Mouse (Mus musculus) adrenal gland, postnatal 10 days (tissue): ENCODE measurements at regions not wholly inside any gene's neighbourhood (a gene's known extent, or its start where the extent isn't known, plus 50 kb on each side); places are given as distances from the start of the nearest gene placed in this dataset.

Source experiments
- DNase-seq: peaks from one replicate; pipeline ENCODE4 v3.0.0; 2021; ENCODE audit warnings: mixed read lengths

DNA sequence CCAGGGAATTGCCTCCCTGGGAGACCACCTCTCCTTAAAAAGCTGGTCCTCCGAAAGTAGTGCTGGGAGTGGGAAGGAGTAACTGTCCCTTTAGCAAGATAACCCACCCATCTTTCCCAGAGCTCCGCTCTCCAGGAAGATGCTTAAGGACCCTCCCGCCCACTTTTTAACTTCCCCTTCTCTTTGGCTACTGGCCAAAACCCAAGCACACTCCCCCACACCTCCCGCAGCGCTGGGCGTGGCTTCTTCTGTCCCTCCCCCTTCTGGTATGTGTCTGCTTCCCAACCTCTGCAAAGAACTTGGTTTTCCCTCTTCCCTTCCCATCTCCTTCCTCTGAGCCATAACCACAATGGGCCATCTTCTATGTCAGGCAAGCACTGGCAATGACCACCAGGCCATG lies 85.4 kb downstream of the Rpap3 start:
- no peak for DNase-seq

DNA sequence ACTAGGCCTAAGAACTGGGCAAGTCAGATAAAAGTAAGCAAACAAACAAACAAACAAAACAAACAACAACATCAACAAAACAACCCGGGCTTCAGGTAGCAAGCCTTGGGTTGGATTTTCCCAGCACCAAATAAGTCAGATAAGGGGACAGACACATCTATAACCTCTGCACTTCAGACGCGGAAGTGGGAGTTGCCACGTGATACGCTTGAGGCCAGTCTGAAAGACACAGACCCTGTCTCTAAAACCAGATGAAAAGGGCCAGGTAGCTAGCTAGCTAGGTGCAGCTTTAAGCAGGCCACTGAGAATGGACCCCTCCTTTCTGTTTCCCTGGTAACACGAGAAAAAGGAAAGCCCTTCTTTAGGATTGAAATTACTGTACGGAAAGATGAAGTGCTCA lies 85.9 kb downstream of the Rpap3 start:
- DNase-seq: no peak

DNA sequence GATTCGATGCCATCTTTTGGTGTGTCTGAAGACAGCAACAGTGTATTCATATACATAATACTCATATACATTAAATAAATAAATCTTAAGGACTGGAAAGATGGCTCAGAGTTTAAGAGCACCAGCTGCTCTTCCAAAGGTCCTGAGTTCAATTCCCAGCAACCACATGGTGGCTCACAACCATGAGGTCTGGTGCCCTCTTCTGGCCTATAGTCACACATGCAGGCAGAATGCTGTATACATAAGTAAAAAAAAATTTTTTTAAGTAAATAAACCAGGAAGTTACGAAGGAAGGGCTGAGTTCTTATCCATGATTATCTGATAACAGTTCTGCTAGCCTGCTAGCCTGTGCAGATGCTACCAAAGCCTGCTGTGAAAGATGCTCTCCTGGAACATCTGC lies 93.3 kb downstream of the Rpap3 start:
- no peak for DNase-seq

DNA sequence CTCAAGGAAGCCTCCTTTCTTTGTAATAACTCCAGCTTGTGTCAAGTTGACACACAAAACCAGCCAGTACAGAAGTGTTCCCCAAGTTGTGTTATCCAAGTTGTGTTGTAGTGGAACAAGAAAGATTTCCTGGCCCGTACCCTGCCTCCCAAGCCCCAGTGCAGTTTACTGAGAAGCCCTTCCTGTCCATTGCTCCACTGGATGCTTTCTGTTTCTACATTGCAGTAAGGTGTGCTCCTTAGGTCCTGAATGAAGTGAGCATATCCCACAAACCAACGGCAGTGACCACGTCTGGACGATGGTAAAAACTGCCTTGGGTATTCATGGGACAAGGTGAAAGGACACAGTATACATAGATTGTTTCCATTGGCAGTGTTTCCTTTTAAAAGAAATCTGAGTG lies 94.9 kb downstream of the Rpap3 start:
- DNase-seq: no peak

DNA sequence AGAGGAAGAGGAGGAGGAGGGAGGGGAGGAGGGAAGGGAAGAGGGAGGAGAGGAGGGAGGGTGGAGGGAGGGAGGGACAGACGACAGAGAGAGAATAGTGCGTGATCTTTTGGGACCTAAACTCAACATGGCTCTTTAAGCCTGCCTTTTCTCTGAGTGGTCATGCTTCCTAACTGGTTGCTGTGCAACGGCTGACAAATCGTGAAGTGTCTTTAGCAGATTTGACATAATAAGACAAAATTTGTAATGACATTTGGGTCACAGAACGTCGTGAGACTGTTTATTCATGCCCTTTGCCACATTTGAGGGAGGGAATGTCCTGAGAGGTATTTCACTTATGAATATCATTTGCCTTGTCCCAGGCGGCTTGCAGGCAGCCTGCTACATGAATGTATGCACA lies 96.1 kb downstream of the Rpap3 start:
- no peak for DNase-seq

DNA sequence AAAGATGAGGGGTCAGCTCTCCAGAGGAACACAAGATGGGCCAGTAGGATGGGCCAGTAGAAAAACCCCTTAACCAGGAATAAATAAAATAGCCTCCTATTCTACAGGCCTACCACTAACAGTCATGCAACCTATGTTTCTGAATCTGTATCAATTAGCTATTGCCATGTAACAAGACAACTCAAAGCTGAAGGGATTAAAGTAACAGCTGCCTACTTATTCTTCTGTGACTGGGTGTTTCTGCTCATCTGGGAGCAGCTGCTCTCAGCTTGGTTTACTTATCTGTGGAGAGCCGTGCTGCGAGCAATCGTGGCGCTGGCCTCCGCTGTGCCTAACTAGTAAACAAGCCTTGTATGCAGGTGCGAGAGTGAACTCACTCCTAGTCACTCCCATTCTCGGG lies 97.0 kb downstream of the Rpap3 start:
- DNase-seq: no peak

DNA sequence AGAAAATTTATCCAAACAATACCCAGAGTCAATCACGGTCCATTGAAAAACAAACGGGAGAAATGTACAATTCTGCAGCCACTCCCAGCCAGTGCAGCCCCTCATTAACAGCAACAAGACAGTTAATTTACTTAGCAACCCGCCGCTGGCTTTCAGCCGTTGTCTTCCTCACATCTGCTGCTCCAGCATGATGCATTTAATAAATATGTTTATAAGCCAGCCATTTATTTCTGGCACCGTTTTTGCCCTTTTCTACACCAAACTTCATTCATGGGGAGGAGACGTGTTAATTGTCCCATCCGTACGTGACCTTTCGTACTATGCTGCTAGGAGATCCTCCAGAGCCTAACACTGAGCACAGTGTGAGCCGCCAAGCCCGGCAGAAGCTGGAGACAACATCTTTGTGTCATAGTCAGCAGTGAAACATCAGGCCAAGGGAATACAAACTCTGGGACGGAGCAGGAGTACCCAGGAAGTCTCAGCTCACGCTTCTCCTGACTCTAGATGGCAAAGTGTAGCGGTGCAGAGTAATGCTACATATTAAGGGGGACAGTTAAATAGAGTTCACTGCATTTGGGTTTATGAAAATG lies 97.9 kb downstream of the Rpap3 start:
- DNase-seq: no peak

DNA sequence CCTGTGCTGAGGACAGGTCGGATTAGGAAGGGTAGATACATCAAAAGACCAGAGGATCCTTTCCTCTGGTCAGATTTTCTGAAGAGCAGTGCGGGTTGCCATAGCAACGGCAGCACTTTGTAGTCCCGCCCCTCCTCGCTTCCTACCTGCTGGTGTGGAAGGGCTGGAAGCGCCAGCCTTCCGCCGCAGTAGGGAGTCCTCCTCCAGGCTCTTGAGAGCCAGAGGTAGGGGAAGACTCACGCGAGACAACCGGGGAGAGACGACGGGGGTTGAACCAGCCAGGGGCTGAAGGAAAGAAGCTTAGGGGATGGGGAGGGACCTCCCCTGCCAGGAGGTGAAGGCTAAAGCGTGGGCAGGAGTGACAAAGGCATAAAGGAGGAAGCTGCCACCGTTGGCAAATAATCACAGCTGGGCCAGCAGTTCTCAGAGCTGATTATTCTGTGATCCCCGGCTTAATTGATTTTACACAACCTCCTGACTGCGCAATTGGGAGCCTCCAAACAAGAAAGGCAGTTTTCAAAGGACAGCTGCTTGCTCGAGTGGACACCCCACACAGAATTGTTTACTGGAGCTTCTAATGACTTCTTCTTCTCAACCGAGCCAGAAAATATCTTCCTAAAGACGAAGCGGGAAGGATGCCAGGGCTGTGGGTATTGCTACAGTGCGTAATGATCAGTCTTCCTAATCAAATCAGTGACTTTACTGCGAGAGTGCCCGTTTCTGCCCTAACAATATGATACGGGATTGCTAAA lies 98.8 kb downstream of the Rpap3 start:
- peak; percentile 63 for DNase-seq

DNA sequence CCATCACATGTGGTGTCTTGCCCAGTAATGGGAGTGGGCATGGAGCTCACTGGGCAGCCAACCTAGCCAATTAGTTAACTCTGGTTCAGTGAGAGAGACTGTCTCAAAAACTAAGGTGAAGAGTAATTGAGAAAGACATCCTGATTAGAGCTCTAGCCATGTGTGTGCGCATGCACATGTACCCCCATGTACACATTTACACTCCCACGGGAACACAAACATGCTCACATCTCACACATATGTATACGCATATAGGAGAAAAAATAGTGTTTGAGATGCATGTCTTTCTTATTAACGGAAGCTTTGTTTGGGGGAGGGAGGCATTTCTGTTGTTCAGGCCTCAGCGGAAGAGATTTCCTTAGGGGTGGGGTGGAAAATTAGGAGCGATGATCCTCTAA lies 99.4 kb downstream of the Rpap3 start:
- DNase-seq: no peak

DNA sequence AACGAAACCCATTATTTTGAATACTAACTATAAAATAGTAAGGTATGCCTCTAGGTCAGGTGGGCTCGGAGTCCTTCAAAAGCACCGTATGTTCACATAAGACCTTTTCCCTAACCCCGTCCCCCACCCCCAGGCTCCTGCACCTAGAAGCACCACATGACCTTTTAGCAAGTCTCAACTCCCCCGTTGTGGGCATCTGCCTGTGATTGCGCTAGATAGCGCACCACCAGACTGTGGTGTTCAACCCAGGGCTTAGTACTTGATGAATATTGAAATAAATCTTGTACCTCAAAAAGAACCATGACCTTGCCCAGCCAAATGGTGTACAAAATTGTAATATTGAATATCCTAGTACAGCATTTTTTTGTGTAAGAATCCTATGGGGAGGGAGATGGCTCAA lies 99.8 kb downstream of the Rpap3 start:
- no peak for DNase-seq

DNA sequence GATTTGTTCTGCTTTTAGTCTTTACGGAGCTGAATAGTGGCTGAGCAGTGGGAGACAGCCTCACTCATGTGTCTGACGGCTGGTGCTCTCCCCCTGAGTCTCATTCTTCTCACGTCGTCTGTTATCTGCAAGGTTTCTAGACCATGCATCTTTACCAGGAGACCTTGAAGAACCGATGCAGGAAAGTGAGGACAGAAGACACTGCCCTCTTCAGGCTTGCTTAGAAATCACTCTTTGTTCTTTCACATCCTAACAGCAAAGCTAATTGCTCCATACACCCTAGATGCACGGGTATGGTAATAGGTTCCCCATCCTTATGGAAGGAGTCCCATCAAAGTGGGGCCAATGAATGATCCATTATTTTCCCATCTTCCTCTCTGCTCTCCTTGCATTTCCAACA lies 102.1 kb downstream of the Rpap3 start:
- DNase-seq: no peak

DNA sequence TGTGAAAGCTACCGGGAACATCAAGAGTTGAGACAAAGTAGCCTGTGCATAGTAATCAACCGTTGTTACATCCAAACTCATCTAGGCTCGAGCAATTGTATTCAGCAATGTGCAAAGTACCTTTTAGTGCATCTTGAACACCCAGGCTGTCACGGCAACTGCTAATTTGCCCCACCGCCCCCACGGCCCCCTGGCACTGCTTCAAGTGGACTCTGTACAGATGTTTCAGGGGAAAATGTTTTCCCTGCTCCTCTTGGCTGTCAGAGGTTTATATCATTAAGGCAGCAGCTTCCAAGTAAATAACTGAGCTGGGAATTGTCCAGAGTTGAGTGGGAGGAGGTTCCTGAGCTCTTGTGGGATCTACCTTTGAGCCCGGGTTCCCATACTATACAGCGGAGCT lies 107.4 kb downstream of the Rpap3 start:
- no peak for DNase-seq

DNA sequence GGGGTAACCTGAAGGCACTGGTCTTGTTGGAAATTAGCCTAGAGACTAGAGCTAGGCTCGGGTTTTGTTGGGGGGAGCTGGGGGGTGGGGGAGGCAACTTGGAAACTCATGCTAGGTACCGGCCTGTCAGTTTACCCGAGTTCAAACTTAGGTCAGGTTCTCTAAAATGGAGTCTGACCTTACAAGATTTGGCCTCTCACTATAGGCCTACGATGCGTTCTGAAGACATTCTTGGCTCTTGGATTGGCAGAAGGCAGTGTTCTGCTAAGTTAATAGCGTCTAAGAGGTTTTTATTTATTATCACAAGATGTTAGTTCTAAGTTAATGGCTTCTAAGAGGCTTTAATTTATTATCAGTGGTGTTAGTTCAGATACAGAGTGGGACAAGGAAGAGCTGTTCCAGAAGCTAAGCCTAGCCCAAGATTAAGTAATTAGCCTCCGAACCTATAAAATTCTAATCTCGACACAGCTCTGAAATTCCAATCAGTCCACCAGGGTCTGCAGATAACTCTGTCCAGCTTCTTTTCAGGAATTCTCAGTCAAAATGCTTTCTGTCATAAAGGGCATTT lies 109.0 kb downstream of the Rpap3 start:
- DNase-seq: no peak

DNA sequence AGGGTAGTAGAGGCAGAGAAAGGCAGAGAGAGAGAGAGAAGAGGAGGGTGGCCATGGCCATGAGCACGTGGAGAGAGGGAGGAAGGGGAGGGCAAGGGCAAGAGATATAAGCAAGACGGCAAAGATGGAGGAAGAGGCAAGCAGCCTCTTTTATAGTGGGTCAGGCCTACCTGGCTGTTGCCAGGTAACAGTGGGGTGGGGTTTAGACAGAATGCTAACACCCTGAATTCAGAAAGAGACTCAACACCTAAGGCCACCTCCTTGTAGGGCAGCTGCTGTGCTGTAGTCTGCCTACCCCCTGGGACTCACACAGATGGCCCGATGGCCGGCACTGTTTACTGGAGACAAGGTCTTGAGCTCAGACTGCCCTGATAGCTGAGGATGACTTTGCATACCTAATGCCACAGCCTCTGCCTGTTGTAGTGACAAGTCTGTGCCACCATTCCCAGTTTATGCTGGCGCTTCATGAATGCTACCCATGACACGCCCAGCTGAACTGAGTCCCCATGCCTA lies 110.3 kb downstream of the Rpap3 start:
- no peak for DNase-seq

DNA sequence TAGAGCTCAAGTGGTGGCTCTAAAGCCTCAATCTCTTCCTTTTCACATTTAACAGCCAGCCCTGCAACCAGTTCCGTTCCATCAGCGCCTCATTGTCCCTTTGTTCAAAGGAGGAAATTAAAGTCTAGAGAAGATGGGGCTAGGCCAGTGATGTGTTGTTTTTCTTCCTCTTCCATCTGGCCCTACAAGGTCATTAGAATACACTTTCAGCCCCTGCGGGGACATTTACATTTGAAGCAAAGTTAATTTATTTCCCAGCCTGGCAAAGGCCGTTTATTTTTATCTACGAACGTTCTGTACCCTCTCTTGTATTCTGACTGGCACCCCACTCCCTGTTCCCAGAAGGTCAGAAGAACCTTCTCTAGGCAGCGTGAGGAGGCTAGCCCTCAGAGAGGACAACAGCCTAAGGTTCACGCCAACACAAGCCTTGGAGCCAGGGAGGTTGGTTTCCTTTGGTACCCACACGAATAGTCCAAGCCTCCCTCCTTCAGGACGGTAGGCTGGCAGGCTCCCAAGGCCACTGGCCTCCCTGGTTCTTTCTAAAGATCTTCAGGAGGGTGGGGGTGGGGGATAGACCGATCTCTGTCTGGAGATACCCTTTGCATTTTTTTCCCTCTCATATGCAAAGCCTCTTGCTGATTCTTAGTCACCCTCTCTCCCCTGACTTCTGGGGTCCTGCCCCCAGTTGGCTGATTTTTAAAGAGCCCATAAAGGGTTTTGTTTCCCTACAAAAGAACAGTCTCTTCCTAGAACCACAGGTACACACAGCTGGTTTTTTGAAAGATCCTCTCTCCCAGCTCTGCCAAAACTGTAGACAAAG lies 111.6 kb downstream of the Rpap3 start:
- peak; percentile 23 for DNase-seq

DNA sequence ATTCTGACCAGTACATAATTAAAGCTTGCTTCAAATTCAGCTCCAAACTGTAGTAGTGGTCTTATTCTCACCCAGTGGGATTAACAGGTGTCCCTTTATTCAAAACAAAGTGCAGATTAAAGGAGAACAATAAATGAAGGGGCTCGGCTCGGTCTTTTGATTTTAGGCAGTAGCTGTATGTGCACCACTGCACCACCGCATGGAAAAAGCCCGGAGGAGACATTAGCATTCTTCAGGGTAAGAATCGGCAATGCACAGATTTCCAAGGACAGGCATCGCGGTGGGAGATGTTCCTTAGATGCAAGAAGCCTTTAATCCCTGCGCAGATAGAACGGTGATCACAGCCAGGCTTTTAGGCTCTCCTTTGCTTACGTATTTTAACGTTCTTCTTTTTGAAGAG lies 112.8 kb downstream of the Rpap3 start:
- DNase-seq: no peak

DNA sequence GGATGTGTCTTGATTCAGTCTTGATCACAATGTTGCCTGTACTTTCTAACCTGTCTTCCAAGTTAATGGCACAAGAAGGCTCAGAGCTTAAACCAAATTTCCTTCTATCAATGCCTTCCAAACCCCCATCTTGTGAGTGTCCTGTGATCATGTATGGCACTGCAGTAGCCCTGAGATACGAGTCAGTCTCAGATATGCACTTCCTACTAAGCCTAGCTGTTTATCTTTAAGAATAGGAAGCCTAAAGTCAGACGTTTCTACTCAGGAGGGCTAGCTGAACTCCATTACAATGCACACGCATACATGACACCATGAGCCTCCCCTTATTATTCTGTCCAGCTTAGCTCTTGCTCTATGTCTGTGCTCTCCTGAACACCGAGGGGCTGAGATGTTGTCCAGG lies 114.2 kb downstream of the Rpap3 start:
- no peak for DNase-seq

DNA sequence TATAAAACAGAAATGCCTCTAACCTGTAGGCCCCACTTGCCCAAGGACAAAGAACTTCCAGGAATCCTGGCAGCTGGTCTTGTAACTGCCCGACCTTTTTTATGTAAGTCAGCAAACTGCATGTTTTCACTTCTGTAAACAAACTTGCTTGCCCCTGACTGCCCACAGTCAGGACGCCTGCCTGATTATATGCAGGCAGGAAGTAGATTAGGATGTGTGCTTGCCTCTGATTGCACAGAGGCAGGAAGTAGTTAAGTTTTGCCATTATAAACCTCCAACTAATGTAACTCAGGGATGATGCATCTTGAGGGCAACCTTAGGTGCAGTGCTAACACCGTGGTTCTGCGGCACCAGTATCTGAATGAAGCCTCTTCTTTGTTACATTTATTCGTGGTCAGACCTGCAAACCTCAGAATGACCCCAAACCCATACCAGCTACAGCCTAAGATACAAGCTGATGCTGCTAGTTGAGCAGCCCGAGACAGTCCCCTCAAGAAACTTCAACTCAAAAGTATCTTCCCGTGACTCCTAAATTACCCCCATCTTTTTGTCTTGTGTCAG lies 114.8 kb downstream of the Rpap3 start:
- DNase-seq: no peak

DNA sequence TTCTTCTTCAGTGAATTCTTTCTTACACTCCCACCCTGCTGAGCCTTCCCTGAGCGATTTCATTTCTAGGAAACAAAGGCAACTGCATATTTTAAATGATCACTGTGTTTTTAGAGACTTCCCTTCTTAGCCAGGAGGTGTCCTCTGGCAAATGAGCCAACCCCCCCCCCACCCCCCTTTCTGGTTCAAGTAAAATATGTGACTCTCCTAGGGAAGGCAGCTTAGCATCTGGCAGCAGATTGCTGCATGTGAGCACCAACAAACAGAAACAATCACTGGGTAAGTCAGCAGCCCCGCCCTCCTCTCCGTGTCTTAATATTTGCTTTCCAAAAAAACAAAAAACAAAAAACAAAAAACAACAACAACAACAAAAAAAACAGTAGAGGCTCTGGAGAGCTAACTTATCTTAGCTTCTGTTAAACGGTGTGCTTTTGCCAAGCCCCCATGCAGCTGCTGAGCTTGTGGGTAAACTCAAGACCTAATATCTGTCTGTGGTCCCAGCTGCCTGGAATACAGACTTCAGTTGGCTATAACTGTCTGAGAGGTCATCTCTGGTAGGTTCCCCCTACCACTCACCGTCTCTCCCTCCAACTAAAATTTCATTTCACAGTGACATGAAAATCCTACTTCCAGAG lies 117.9 kb downstream of the Rpap3 start:
- no peak for DNase-seq

DNA sequence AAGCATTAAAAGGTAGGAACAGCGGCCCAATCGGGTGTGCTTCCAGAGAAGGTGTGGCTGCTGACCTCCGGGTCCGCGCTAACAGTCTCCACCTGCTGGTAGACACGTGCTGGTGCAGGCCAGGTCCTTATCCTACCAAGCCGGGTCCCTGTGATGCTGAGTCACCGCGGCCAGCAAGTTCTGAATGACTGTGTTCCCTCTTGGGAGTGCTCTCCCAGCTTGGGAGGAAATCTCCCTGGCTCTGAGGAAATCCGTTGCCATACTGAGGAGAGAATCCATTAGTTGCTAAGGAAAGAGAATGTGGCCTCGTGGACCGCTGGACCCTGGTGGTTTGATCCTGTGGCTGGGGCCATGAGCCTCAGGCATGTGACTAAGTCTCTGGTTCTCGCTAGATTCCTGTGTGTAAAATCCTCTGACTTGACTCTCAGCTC lies 123.9 kb downstream of the Rpap3 start:
- peak; percentile 93 for DNase-seq

DNA sequence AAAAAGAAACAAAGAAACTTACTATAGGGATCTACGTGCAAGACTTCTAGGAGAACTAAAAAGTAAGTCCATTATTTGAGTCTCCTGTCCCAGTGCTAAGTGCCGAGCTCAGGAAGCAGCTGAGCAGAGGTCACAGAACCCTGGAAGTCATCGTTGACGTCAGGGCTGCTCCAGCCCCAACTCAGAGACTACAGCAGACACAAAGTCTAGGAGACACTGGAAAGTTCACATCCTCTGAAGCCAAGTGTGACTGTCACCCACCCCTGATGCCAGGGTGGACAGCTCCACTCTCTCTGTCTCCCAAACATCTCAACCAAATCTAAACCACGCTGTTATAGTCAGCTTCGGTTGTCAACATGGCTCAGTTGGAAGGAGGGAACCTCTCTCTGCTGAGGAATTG lies 124.9 kb downstream of the Rpap3 start:
- peak; percentile 29 for DNase-seq

DNA sequence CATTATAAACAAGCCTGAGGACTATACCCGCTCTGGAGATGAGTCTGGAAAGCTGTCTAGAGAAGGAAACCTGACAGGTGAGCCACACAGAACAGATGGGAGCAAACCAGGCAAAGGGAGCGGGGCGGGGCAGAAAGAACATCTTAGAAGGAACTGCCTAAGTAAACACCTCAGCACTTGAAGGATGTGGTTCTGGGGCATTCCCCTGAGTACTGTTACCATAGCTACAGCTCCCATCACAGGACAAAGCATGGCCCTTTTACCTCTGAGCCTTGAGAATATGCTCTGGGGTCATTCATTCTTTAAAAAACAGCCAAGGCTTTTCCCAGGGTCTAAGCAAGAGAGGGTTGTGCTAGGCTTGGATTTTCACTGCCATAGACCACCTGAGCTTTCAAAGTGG lies 127.6 kb downstream of the Rpap3 start:
- DNase-seq: no peak
